Mouse (Mus musculus) ES-Bruce4 (cell line): Measurements from ENCODE around the gene Agmat. TPM values are rescaled to one million over a fixed set of nuclear protein-coding genes. Genes with fewer than 3 reads are reported as not detected.

Experiments
- H3K27ac ChIP-seq: 2 replicates; pipeline ENCODE4 v1.5.1; 2012; ENCODE audit warnings: low read length, inconsistent platforms; ENCODE audit not compliant: insufficient read depth
- H3K27me3 ChIP-seq: 2 replicates; pipeline ENCODE4 v1.6.1; 2012; ENCODE audit warnings: mild to moderate bottlenecking, low read length, inconsistent platforms; ENCODE audit not compliant: control insufficient read depth, poor library complexity, insufficient read depth, severe bottlenecking
- H3K36me3 ChIP-seq: 2 replicates; pipeline ENCODE4 v1.6.1; 2012; ENCODE audit warnings: inconsistent platforms, mild to moderate bottlenecking, low read length, moderate library complexity; ENCODE audit not compliant: control insufficient read depth, poor library complexity, insufficient read depth, severe bottlenecking
- H3K4me1 ChIP-seq: one replicate; pipeline ENCODE4 v1.8.1; 2011; ENCODE audit warnings: low read length; ENCODE audit not compliant: control insufficient read depth, insufficient read depth
- H3K4me3 ChIP-seq: 2 replicates; pipeline ENCODE4 v1.5.1; 2011; ENCODE audit warnings: low read depth, mild to moderate bottlenecking, low read length
- H3K9ac ChIP-seq: 2 replicates; pipeline ENCODE4 v1.6.1; 2012; ENCODE audit warnings: low read depth, mild to moderate bottlenecking, inconsistent platforms; ENCODE audit not compliant: poor library complexity, severe bottlenecking
- H3K9me3 ChIP-seq: replicated peaks from 2 replicates; pipeline ENCODE4 v1.6.1; 2012; ENCODE audit warnings: mild to moderate bottlenecking, low read length, inconsistent platforms; ENCODE audit not compliant: control insufficient read depth, poor library complexity, insufficient read depth, severe bottlenecking
- CTCF ChIP-seq: IDR thresholded peaks from one replicate; pipeline ENCODE4 v1.8.1; 2011; ENCODE audit warnings: low read depth, low read length
- EP300 ChIP-seq: IDR thresholded peaks from 2 replicates; pipeline ENCODE4 v1.6.1; 2011; ENCODE audit warnings: low read depth, low read length; ENCODE audit not compliant: insufficient read depth
- POLR2A ChIP-seq: IDR thresholded peaks from one replicate; pipeline ENCODE4 v1.8.1; 2011; ENCODE audit warnings: low read length; ENCODE audit not compliant: insufficient read depth
- polyA plus RNA-seq: library from polyadenylated mRNA; stranded (reverse); fragments of >200 nt; gene quantifications from 2 replicates; pipeline ENCODE4 v1.2.4, GENCODE M21; 2011; ENCODE audit warnings: low read depth; ENCODE audit not compliant: missing spikeins, insufficient read depth, insufficient read length

The Agmat gene
- polyA plus RNA-seq, 1 experiment, result not detected

DNA sequence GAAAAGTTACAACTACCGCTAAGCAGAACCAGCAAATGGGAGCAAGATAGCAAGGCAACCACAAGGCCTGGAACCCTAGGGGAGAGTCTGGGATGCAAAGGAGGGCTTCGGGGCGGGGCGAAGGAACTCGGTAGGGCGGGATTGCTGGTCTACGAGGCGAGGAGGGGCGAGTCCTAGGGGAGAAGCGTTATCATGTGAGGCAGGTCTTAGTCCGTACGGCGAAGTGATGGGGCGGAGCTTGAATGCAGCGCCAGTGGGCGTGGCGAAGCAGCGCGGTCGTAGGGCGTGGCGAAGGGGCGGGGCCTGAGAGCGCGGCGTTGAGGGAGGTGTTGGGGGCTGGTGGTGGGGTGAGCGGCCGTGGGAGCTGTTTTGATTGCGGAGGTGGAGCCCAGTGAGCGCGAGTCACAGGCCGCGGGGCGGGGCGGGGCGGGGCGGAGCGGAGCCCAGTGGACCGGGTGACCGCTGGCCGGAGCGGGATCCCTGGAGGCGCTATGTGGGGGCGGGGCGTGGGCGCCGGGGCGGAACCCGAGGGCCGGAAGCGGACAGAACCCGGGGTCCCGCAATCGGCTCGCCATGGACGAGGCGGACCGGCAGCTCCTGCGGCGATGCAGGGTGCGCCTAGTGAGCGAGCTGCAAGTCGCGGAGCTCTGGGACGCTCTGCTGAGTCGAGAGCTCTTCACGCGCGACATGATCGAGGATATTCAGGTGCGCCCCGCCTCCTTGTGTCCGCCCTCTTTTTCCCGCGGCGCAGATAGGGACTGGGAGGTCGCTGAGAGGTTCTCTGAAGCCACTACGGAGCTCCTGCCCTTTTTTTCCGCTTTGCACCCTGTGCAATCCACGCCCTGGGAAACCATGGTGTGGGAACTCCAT, 47.0 kb downstream of the Agmat start, which contains the start of gene Casp9:
Gene Casp9, plus strand, starts transcription at position 331 of the 870 bp plus-strand sequence.
- H3K36me3 ChIP-seq, result no peaks in the 10 kb centered on the region
- no peaks in the 10 kb centered on the region for H3K4me1 ChIP-seq
- no peaks in the 10 kb centered on the region for H3K27me3 ChIP-seq
- H3K9me3 ChIP-seq, result no peaks in the 10 kb centered on the region
- H3K4me3 ChIP-seq, result peak within 1 kb of the TSS; percentile 72
- no peak for TF ChIP-seq CTCF
- peak; percentile 37; the same call in 1 of the 2 replicates for TF ChIP-seq EP300
- peak; percentile 24 for TF ChIP-seq POLR2A
- peak within 1 kb of the TSS; percentile 79 for H3K27ac ChIP-seq
- H3K9ac ChIP-seq, result peak within 1 kb of the TSS; percentile 44

DNA sequence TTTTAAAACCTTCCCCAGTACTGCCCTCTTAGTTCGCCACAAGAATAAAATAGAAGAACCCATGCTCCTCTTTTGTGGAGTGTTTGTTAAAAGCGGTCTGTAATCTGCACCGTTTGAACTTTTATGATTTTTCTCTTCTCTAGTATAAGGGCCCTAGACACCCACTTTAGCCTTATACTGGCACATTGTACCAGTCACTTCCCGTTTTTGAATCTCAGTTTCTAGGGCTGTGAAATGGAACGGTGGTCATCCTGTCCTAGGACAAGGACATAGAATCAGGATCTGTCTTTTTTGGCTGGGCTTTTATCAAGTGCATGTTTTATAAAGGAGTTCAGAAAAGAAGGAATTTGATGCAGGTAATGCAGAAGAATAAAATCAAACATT, 47.7 kb downstream of the Agmat start:
- H3K4me1 ChIP-seq, result no peaks in the 10 kb centered on the region
- TF ChIP-seq POLR2A (no peak), EP300 (no peak), CTCF (no peak)
- H3K27ac ChIP-seq, result no peak overlapping the region
- H3K9ac ChIP-seq, result peak overlapping the region; percentile 44
- no peaks in the 10 kb centered on the region for H3K27me3 ChIP-seq
- H3K4me3 ChIP-seq, result peak overlapping the region; percentile 72
- no peaks in the 10 kb centered on the region for H3K9me3 ChIP-seq
- no peaks in the 10 kb centered on the region for H3K36me3 ChIP-seq

DNA sequence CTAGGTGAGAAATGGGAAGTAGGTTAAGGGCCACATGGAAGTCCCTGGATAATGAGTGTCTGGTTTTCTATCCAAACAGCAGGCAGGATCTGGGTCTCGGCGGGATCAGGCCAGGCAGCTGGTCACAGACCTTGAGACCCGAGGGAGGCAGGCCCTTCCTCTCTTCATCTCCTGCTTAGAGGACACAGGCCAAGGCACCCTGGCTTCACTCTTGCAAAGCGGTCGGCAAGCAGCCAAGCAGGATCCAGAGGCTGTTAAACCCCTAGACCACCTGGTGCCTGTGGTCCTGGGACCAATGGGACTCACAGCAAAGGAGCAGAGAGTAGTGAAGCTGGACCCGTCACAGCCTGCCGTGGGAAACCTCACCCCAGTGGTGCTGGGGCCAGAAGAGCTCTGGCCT, 49.9 kb downstream of the Agmat start:
- Histone ChIP-seq H3K36me3 (no peaks in the 10 kb centered on the region), H3K27ac (no peak overlapping the region), H3K9ac (no peak overlapping the region), H3K4me3 (no peak overlapping the region), H3K9me3 (no peaks in the 10 kb centered on the region), H3K4me1 (no peaks in the 10 kb centered on the region), H3K27me3 (no peaks in the 10 kb centered on the region)
- TF ChIP-seq EP300, result no peak

DNA sequence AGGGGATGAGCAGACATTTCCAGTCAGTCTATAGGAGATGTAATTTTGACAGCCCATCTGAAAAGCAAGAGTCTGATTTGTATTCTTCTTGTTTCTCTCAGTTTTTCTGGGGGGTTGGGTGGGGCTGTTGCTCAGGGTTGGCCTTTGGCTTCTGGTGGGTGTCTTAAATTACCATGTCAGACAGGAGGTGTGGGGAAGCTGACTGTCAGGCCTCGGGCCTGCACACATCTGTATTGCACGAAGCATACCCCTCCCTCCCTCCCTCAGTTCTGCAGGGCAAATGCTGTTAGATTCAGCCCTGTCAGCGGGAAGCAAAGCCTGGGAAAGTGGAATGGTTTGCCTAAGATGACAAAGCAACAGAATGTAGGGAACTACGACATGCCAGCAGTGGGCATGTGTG, 50.5 kb downstream of the Agmat start:
- no peak overlapping the region for H3K9ac ChIP-seq
- no peak for TF ChIP-seq CTCF
- no peak for TF ChIP-seq EP300
- TF ChIP-seq POLR2A, result no peak
- no peak overlapping the region for H3K4me3 ChIP-seq
- no peaks in the 10 kb centered on the region for H3K9me3 ChIP-seq
- no peaks in the 10 kb centered on the region for H3K27me3 ChIP-seq
- no peaks in the 10 kb centered on the region for H3K4me1 ChIP-seq
- H3K36me3 ChIP-seq, result no peaks in the 10 kb centered on the region
- no peak overlapping the region for H3K27ac ChIP-seq

DNA sequence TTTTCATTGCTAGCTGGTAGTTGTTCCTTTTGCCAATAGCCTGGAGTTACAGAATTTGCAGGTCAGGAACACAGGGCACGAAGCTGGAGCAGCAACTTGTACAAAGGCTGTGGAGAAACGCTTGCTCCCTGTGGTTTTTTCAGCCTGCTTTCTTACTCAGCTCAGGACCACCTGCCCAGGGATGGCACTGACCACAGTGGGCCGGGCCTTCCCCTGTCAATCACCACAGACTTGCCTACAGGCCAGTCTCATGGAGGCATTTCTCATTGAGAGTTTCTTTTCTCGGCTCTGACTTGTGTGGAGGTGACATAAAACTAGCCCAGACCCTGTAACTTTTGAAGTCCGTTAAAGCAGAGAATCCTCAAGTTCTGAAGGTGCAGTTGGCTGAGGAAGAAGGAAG, 51.1 kb downstream of the Agmat start:
- Histone ChIP-seq H3K9me3 (no peaks in the 10 kb centered on the region), H3K4me3 (no peak overlapping the region), H3K27me3 (no peaks in the 10 kb centered on the region), H3K36me3 (no peaks in the 10 kb centered on the region), H3K9ac (no peak overlapping the region), H3K4me1 (no peaks in the 10 kb centered on the region), H3K27ac (no peak overlapping the region)
- TF ChIP-seq EP300, result no peak

DNA sequence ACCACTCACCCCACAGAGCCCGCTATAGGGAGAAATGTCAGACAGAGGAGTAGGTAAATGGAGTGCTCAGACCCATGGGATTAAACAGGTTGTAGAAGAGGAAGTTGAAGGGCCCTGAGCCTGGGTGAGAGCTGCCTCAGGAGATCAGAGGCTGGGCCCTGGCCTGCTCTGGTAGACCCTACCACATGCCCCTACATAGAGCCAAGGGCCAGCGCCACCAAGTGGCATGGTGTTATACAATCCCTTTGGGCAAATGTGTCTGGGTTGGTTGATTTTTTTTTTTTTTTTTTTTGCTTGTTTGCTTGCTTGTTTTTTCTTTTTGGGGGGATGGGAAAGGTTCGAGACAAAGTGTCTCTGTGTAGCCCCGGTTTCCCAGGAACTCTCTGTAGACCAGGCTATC, 57.6 kb downstream of the Agmat start:
- no peak overlapping the region for H3K9ac ChIP-seq
- TF ChIP-seq EP300, result no peak
- no peak for TF ChIP-seq POLR2A
- no peak for TF ChIP-seq CTCF
- H3K4me1 ChIP-seq, result no peaks in the 10 kb centered on the region
- no peaks in the 10 kb centered on the region for H3K27me3 ChIP-seq
- H3K9me3 ChIP-seq, result no peaks in the 10 kb centered on the region
- H3K36me3 ChIP-seq, result no peaks in the 10 kb centered on the region
- no peak overlapping the region for H3K4me3 ChIP-seq
- no peak overlapping the region for H3K27ac ChIP-seq
